Mouse (Mus musculus): ENCODE data around the gene Actn1. TPM values are rescaled to one million over a fixed set of nuclear protein-coding genes. Genes with fewer than 3 reads are reported as not detected.
A peak's percentile ranks its signal among the peaks of the same experiment; 100 is the strongest.

The Actn1 gene
- total and polyA plus RNA-seq, 2 experiments from 2014 or later = 15.7 to 85.3 TPM

DNA sequence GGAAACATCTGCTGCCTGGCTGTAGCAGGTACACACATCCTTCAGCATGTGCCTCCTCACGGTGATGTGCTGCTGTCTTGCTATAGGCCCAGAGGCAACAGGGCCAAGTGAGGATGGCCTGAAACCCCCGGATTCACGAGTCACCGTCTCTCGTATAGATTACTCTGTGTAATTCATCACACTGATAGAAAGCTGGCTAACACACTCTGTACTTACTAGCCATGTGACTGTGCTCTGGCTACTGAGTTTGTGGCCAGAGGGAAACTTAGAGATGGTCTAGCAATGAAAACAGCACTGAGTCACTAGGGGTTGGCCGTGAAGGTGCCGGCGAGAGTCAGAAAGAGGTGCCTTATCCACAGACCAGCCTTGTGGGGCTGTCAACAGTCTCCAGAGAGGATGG lies 95.6 kb downstream of the Actn1 start:
- ATAC-seq (ENCODE audit: insufficient read depth, low read depth) = no peak
- WGBS = 86% methylated on average over 8 of the region's 8 CpGs
- no peak for DNase-seq (ENCODE audit: low spot score)
- H3K36me3 ChIP-seq (replicated peaks; ENCODE audit: control insufficient read depth, insufficient read depth, low read length) = peaks cover 18% of the 10 kb centered on the region
- no peaks in the 10 kb centered on the region for H3K9me3 ChIP-seq (replicated peaks; ENCODE audit: control insufficient read depth, low read length)
- no peak overlapping the region for H3K4me2 ChIP-seq (ENCODE audit: low read depth, low read length)
- TF ChIP-seq EP300 (IDR thresholded peaks at IDR 0.05; ENCODE audit: low read depth) = no peak
- no peak for TF ChIP-seq CTCF (IDR thresholded peaks at IDR 0.05; ENCODE audit: low read depth)
- H3K27me3 ChIP-seq (ENCODE audit: control insufficient read depth, insufficient read depth, low read length) = no peaks in the 10 kb centered on the region
- no peaks in the 10 kb centered on the region for H3K4me1 ChIP-seq (ENCODE audit: control insufficient read depth, insufficient read depth)
- H3K9ac ChIP-seq (replicated peaks; ENCODE audit: low read depth, low read length) = no peak overlapping the region
- H3K27ac ChIP-seq (ENCODE audit: low read depth) = no peak overlapping the region
- no peak overlapping the region for H3K4me3 ChIP-seq (ENCODE audit: low read depth, low read length)

DNA sequence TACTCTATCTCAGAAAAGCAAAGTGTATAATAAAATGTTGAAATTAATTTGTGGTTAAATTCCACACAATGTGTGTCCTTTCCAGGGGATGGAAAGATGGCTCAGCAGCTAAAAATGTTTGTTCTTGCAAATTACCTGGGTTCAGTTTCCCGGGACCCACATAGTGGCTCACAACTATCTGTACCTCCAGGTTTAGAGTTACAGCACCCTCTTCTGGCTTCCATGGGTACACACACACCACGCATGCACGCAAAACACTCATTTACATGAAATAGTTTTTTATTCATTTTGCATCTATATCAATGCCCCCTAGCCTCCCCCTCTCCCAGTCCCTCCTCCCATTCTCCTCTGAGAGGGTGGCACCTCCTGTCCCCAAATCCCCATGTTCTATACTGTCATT lies 97.7 kb downstream of the Actn1 start:
- Histone ChIP-seq H3K4me3 (ENCODE audit: low read depth, low read length) (no peak overlapping the region), H3K27me3 (ENCODE audit: control insufficient read depth, insufficient read depth, low read length) (no peaks in the 10 kb centered on the region), H3K36me3 (replicated peaks; ENCODE audit: control insufficient read depth, insufficient read depth, low read length) (peaks cover 14% of the 10 kb centered on the region), H3K27ac (ENCODE audit: low read depth) (no peak overlapping the region), H3K9me3 (replicated peaks; ENCODE audit: control insufficient read depth, low read length) (no peaks in the 10 kb centered on the region), H3K4me1 (ENCODE audit: control insufficient read depth, insufficient read depth) (no peaks in the 10 kb centered on the region), H3K4me2 (ENCODE audit: low read depth, low read length) (no peak overlapping the region), H3K9ac (replicated peaks; ENCODE audit: low read depth, low read length) (no peak overlapping the region)
- WGBS = 74% methylated on average over 3 of the region's 3 CpGs
- ATAC-seq (ENCODE audit: insufficient read depth, low read depth) (no peak), DNase-seq (ENCODE audit: low spot score) (no peak)
- TF ChIP-seq CTCF (IDR thresholded peaks at IDR 0.05; ENCODE audit: low read depth) = no peak
- TF ChIP-seq EP300 (IDR thresholded peaks at IDR 0.05; ENCODE audit: low read depth) = no peak

DNA sequence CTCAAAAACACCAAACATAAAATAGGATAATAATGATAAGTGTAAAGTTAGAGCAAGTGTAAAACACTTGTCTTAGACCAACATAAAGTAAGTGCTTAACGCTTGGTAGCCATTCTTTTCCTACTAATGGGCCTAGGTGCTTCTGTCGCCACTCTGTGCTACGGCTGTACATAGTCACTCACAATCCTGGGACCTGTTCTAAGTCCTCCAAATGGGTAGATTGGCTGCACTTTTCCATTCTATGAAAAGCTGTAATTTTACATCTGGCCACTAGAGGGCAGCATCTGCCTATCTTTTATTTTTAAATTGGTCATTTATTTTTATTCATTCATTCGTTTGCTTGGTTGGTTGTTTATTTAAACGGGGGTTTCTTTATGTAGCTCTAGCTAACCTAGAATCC lies 102.5 kb downstream of the Actn1 start:
- TF ChIP-seq EP300 (IDR thresholded peaks at IDR 0.05; ENCODE audit: low read depth) (no peak), CTCF (IDR thresholded peaks at IDR 0.05; ENCODE audit: low read depth) (peak; percentile 66)
- Histone ChIP-seq H3K4me2 (ENCODE audit: low read depth, low read length) (no peak overlapping the region), H3K9ac (replicated peaks; ENCODE audit: low read depth, low read length) (no peak overlapping the region)

DNA sequence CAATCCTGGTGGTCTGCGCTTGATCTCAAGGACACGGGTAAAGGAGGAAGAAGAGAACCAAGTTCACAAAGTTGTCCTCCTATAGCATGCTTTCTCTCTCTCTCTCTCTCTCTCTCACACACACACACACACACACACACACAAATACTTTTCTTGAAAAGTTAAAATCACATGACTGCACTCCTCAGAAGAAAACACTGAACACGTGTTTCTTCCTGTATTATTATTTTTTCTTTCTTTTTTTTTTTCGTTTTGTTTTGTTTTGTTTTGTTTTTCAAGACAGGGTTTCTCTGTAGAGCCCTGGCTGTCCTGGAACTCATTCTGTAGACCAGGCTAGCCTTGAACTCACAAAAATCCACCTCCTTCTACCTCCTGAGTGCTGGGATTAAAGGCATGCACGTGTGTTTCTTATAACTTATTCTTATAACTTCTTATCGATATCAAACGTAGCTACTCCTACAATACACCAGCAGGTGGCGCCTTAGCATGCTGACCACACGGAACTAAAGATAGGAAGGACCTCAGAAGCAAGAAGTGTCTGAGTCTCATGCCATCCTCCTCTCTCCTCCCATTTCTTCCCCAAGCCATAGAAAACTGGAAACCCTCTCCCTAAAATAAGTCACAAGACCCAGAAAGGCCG lies 106.4 kb downstream of the Actn1 start:
- DNase-seq (ENCODE audit: low spot score) = peak; percentile 68
- Histone ChIP-seq H3K4me1 (ENCODE audit: control insufficient read depth, insufficient read depth) (no peaks in the 10 kb centered on the region), H3K9me3 (replicated peaks; ENCODE audit: control insufficient read depth, low read length) (no peaks in the 10 kb centered on the region), H3K27me3 (ENCODE audit: control insufficient read depth, insufficient read depth, low read length) (no peaks in the 10 kb centered on the region), H3K27ac (ENCODE audit: low read depth) (no peak overlapping the region), H3K4me3 (ENCODE audit: low read depth, low read length) (no peak overlapping the region), H3K36me3 (replicated peaks; ENCODE audit: control insufficient read depth, insufficient read depth, low read length) (no peaks in the 10 kb centered on the region), H3K9ac (replicated peaks; ENCODE audit: low read depth, low read length) (no peak overlapping the region), H3K4me2 (ENCODE audit: low read depth, low read length) (no peak overlapping the region)
- ATAC-seq (ENCODE audit: insufficient read depth, low read depth) = no peak
- WGBS = 34% methylated on average over 10 of the region's 10 CpGs
- TF ChIP-seq EP300 (IDR thresholded peaks at IDR 0.05; ENCODE audit: low read depth) = no peak
- TF ChIP-seq CTCF (IDR thresholded peaks at IDR 0.05; ENCODE audit: low read depth) = peak; percentile 79

More for the DNA sequence above, 102.5 kb downstream of the Actn1 start:
- 3% methylated on average over 5 of the region's 5 CpGs for WGBS
- H3K4me3 ChIP-seq (ENCODE audit: low read depth, low read length) = no peak overlapping the region
- H3K9me3 ChIP-seq (replicated peaks; ENCODE audit: control insufficient read depth, low read length) = no peaks in the 10 kb centered on the region
- ATAC-seq (ENCODE audit: insufficient read depth, low read depth) = no peak
- H3K4me1 ChIP-seq (ENCODE audit: control insufficient read depth, insufficient read depth) = no peaks in the 10 kb centered on the region
- peak; percentile 51 for DNase-seq (ENCODE audit: low spot score)
- H3K27me3 ChIP-seq (ENCODE audit: control insufficient read depth, insufficient read depth, low read length) = no peaks in the 10 kb centered on the region
- H3K27ac ChIP-seq (ENCODE audit: low read depth) = no peak overlapping the region
- no peaks in the 10 kb centered on the region for H3K36me3 ChIP-seq (replicated peaks; ENCODE audit: control insufficient read depth, insufficient read depth, low read length)

DNA sequence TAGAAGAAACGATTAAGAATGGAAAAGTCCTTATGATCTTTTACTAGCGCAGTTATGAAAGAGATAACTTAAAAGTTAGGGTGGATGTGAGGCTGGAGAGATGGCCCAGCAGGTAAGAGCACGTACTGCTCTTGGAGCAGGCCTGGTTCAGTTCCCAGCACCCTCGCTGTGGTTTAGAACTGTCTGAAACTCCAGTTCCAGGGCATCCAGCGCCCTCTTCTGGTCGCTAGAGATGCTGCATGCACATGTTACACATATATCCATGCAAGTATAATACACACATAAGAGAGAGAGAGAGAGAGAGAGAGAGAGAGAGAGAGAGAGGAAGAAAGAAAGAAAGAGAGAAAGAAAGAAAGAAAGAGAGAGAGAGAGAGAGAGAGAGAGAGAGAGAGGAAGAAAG lies 107.1 kb downstream of the Actn1 start:
- H3K27ac ChIP-seq (ENCODE audit: low read depth) = no peak overlapping the region
- 82% methylated on average over 6 of the region's 6 CpGs for WGBS

DNA sequence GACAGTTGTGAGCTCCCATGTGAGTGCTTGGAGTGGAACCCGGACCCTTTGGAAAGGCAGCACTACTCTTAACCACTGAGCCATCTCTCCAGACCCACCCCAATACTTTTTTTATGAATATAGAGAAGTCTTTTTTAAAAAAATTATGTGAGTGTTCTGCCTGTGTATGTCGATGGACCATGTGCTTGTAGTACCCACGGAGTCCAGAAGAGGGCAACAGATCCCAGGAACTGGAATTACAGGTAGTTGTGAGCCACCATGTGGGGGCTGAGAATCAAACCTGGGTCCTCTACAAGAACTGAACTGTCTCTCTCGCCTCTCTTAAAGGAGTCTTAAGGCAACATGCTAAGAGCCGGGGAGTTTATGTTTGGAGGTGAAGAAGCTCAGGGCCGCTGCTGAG lies 108.3 kb downstream of the Actn1 start:
- no peaks in the 10 kb centered on the region for H3K36me3 ChIP-seq (replicated peaks; ENCODE audit: control insufficient read depth, insufficient read depth, low read length)
- H3K4me3 ChIP-seq (ENCODE audit: low read depth, low read length) = no peak overlapping the region
- H3K9ac ChIP-seq (replicated peaks; ENCODE audit: low read depth, low read length) = no peak overlapping the region
- DNase-seq (ENCODE audit: low spot score) (no peak), ATAC-seq (ENCODE audit: insufficient read depth, low read depth) (no peak)
- WGBS = 90% methylated on average over 6 of the region's 6 CpGs
- H3K27me3 ChIP-seq (ENCODE audit: control insufficient read depth, insufficient read depth, low read length) = no peaks in the 10 kb centered on the region
- H3K4me1 ChIP-seq (ENCODE audit: control insufficient read depth, insufficient read depth) = peaks cover 2% of the 10 kb centered on the region; the same call in 1 of the 2 replicates
- H3K4me2 ChIP-seq (ENCODE audit: low read depth, low read length) = no peak overlapping the region
- H3K27ac ChIP-seq (ENCODE audit: low read depth) = no peak overlapping the region
- H3K9me3 ChIP-seq (replicated peaks; ENCODE audit: control insufficient read depth, low read length) = no peaks in the 10 kb centered on the region
- TF ChIP-seq EP300 (IDR thresholded peaks at IDR 0.05; ENCODE audit: low read depth) (no peak), CTCF (IDR thresholded peaks at IDR 0.05; ENCODE audit: low read depth) (peak; percentile 22)

More for the DNA sequence above, 107.1 kb downstream of the Actn1 start:
- no peak for ATAC-seq (ENCODE audit: insufficient read depth, low read depth)
- Histone ChIP-seq H3K4me1 (ENCODE audit: control insufficient read depth, insufficient read depth) (no peaks in the 10 kb centered on the region), H3K4me3 (ENCODE audit: low read depth, low read length) (no peak overlapping the region), H3K9me3 (replicated peaks; ENCODE audit: control insufficient read depth, low read length) (no peaks in the 10 kb centered on the region), H3K27me3 (ENCODE audit: control insufficient read depth, insufficient read depth, low read length) (no peaks in the 10 kb centered on the region), H3K4me2 (ENCODE audit: low read depth, low read length) (no peak overlapping the region), H3K9ac (replicated peaks; ENCODE audit: low read depth, low read length) (no peak overlapping the region), H3K36me3 (replicated peaks; ENCODE audit: control insufficient read depth, insufficient read depth, low read length) (no peaks in the 10 kb centered on the region)
- no peak for TF ChIP-seq EP300 (IDR thresholded peaks at IDR 0.05; ENCODE audit: low read depth)
- no peak for TF ChIP-seq CTCF (IDR thresholded peaks at IDR 0.05; ENCODE audit: low read depth)
- no peak for DNase-seq (ENCODE audit: low spot score)

All from heart, postnatal 0 days (tissue).